Mouse (Mus musculus): Measurements from ENCODE around the gene Gm4924. TPM values are rescaled to one million over a fixed set of nuclear protein-coding genes. Genes with fewer than 3 reads are reported as not detected.

The Gm4924 gene
- 1 to 10 TPM in 1 of 2 experiments, under 1 TPM in 1; 0.20 to 4.6 TPM for polyA plus RNA-seq (2012; fragmentation: generic; extraction: Trizol)

DNA sequence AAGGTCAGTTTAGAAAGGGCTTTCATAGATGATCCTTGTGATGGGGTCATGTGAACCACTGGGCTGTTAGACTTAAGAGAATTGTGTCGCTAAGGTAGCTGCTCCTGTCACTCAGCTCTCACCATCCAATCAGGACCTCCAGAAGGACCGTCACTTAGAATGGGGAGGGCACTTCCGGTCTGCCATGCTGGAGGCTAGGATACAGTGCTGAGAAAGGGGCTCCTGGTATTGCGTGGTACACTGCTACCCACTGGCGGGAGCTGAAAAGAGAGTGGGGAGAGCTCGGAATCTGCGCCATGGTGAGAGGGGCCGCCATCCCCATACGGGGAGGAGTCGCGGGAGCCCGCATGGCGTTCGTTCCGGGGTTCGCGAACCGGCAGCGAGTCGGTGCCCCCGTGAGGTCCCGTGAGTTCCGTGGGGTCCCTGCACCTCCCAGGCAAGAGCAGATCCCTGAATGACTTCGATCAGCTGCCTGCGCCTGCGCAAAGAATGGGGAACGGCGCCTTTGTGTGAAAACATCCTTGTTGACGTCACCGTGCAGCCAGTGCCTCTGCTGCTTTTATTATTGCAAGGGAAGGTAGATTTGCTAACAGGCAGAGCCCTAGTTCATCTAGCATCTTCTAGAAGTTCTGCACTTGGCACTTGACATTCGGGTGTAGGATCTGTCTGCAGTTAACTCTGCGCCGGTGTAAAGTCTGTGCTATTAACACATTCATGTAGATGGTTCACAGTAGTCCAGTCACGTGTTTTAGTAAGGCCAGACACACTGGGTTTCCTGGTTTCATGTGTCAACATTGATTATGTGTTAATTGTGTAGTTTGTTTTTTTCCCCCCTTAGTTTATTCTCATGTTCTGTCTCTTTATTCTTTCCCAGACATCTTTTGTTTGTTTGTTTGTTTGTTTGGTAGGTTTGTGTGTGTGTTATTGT is at the start of gene Gm4924:
Gene Gm4924 (plus strand): TSS at position 173 of the 928 bp plus-strand sequence.

DNA sequence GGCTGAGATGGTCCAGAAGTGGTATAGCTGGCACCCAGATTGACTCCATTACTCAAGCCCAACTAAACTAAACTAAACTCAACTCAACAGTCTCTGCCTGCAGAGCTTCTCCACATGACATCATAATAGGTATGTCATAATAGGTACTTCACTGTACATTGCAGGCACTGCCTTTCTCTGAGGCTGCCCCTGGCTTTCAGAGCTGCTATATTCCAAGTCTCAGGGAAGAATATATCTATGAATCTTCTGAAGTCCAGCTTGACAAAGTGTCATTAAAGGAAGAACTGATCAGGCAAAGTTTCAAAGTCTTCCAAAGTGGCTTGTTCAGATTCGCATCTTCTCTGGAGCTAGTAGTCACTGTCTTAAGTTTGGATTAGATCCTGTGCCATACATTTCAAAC is 37.6 kb upstream of the Gm4924 start, which contains the start of gene 4932415D10Rik:
Gene 4932415D10Rik (minus strand): TSS at position 101 of the 400 bp plus-strand sequence.

Other genes with a start within 250 kb of the Gm4924 start
- gene AU041133, start 226.2 kb upstream of the Gm4924 start, polyA plus RNA-seq (2012; fragmentation: generic; extraction: Trizol): under 1 TPM; 0.02 to 0.77 TPM
- 1 to 10 TPM in 1 of 2 experiments, under 1 TPM in 1; 0.50 to 2.8 TPM for gene Zfp938, start 113.0 kb upstream of the Gm4924 start, polyA plus RNA-seq (2012; fragmentation: generic; extraction: Trizol)
- gene 4932415D10Rik, start 37.7 kb upstream of the Gm4924 start, polyA plus RNA-seq (2012; fragmentation: generic; extraction: Trizol): not detected
- not detected for gene Gm1553, start 138.4 kb downstream of the Gm4924 start, polyA plus RNA-seq (2012; fragmentation: generic; extraction: Trizol)